Mouse (Mus musculus): ENCODE measurements around the gene Sumo1. TPM values are rescaled to one million over a fixed set of nuclear protein-coding genes. Genes with fewer than 3 reads are reported as not detected.

Sumo1 gene
- polyA plus RNA-seq, 1 experiment from 2014 or later: 320 TPM

GRCm38 (mm10) chr1:59623325-59624017 lies 47.2 kb downstream of the Sumo1 start:
- Histone ChIP-seq H3K36me3 (ENCODE audit: control insufficient read depth, insufficient read depth, low read length) (no peaks in the 10 kb centered on the region), H3K4me3 (replicated peaks; ENCODE audit: low read length) (no peak overlapping the region), H3K9me3 (replicated peaks; ENCODE audit: control insufficient read depth, low read length) (no peaks in the 10 kb centered on the region), H3K9ac (ENCODE audit: low read length) (no peak overlapping the region), H3K4me1 (ENCODE audit: control insufficient read depth, insufficient read depth, low read length) (no peaks in the 10 kb centered on the region), H3K27ac (ENCODE audit: low read length) (no peak overlapping the region), H3K27me3 (ENCODE audit: control insufficient read depth, insufficient read depth, low read length) (no peaks in the 10 kb centered on the region), H3K4me2 (ENCODE audit: low read depth, low read length) (no peak overlapping the region)
- ATAC-seq (ENCODE audit: insufficient read depth, low FRiP score): peak; percentile 82; the same call in 1 of the 2 replicates
- WGBS: 31% methylated on average over 5 of the region's 5 CpGs

DNA sequence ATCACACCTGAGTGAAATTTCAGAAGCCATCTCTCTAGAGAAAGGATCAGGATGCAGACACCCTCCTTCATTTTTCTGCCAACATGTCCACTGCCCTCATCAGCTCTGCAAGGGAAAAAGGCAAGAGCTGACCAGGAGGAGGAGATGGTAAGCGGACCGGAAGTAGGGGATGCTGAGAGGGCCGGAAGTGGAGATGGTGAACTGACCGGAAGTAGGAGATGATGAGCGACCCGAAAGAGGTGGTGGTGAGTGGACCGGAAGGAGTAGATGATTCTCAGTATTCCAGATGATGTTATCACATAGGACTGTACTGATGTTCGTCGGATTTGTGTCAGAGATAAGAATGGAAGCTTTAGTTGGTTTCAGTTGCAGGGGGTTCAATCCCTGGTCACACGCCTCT lies 51.4 kb downstream of the Sumo1 start:
- Histone ChIP-seq H3K4me3 (replicated peaks; ENCODE audit: low read length) (no peak overlapping the region), H3K4me1 (ENCODE audit: control insufficient read depth, insufficient read depth, low read length) (no peaks in the 10 kb centered on the region), H3K9ac (ENCODE audit: low read length) (no peak overlapping the region), H3K4me2 (ENCODE audit: low read depth, low read length) (no peak overlapping the region), H3K27ac (ENCODE audit: low read length) (no peak overlapping the region), H3K9me3 (replicated peaks; ENCODE audit: control insufficient read depth, low read length) (no peaks in the 10 kb centered on the region), H3K36me3 (ENCODE audit: control insufficient read depth, insufficient read depth, low read length) (no peaks in the 10 kb centered on the region), H3K27me3 (ENCODE audit: control insufficient read depth, insufficient read depth, low read length) (no peaks in the 10 kb centered on the region)
- ATAC-seq (ENCODE audit: insufficient read depth, low FRiP score): no peak
- WGBS: 91% methylated on average over 10 of the region's 10 CpGs

DNA sequence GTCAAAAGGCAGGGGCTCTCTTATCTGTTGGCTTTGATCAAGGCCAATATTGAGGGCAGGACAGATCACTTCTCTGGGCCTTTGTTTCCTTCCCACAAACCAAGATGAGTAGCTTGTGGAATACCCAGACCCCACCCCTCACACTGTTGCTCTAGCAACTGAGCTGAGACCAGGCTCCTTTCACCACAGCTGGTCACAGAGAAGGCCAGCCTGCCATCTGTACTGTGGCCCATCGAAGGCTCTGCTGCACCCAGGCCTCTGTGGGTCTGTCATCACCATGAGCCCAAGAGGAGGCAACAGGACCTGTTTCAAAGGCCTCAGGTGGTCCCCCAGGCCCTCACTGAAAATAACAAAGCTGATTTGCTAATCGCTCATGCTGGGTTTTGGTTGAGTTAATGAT lies 55.6 kb downstream of the Sumo1 start:
- Histone ChIP-seq H3K9me3 (replicated peaks; ENCODE audit: control insufficient read depth, low read length) (no peaks in the 10 kb centered on the region), H3K4me1 (ENCODE audit: control insufficient read depth, insufficient read depth, low read length) (no peaks in the 10 kb centered on the region), H3K4me3 (replicated peaks; ENCODE audit: low read length) (no peak overlapping the region), H3K9ac (ENCODE audit: low read length) (no peak overlapping the region), H3K27me3 (ENCODE audit: control insufficient read depth, insufficient read depth, low read length) (no peaks in the 10 kb centered on the region), H3K4me2 (ENCODE audit: low read depth, low read length) (no peak overlapping the region), H3K36me3 (ENCODE audit: control insufficient read depth, insufficient read depth, low read length) (no peaks in the 10 kb centered on the region), H3K27ac (ENCODE audit: low read length) (no peak overlapping the region)
- 70% methylated on average over 2 of the region's 2 CpGs for WGBS
- no peak for ATAC-seq (ENCODE audit: insufficient read depth, low FRiP score)

- WGBS: 44% methylated on average over 6 of the region's 6 CpGs
- Histone ChIP-seq H3K9ac (ENCODE audit: low read length) (no peak overlapping the region), H3K4me2 (ENCODE audit: low read depth, low read length) (no peak overlapping the region), H3K36me3 (ENCODE audit: control insufficient read depth, insufficient read depth, low read length) (no peaks in the 10 kb centered on the region), H3K27me3 (ENCODE audit: control insufficient read depth, insufficient read depth, low read length) (no peaks in the 10 kb centered on the region), H3K4me1 (ENCODE audit: control insufficient read depth, insufficient read depth, low read length) (no peaks in the 10 kb centered on the region), H3K4me3 (replicated peaks; ENCODE audit: low read length) (no peak overlapping the region), H3K9me3 (replicated peaks; ENCODE audit: control insufficient read depth, low read length) (no peaks in the 10 kb centered on the region), H3K27ac (ENCODE audit: low read length) (no peak overlapping the region)
- no peak for ATAC-seq (ENCODE audit: insufficient read depth, low FRiP score)
These were observed 56.8 kb downstream of the Sumo1 start for GRCm38 (mm10) chr1:59613795-59614194.

GRCm38 (mm10) chr1:59610929-59611328 lies 59.7 kb downstream of the Sumo1 start:
- 98% methylated on average over 3 of the region's 3 CpGs for WGBS
- no peaks in the 10 kb centered on the region for H3K27me3 ChIP-seq (ENCODE audit: control insufficient read depth, insufficient read depth, low read length)
- H3K9me3 ChIP-seq (replicated peaks; ENCODE audit: control insufficient read depth, low read length): no peaks in the 10 kb centered on the region
- no peak overlapping the region for H3K27ac ChIP-seq (ENCODE audit: low read length)
- no peak overlapping the region for H3K9ac ChIP-seq (ENCODE audit: low read length)
- H3K36me3 ChIP-seq (ENCODE audit: control insufficient read depth, insufficient read depth, low read length): no peaks in the 10 kb centered on the region
- no peak for ATAC-seq (ENCODE audit: insufficient read depth, low FRiP score)
- H3K4me2 ChIP-seq (ENCODE audit: low read depth, low read length): no peak overlapping the region
- no peak overlapping the region for H3K4me3 ChIP-seq (replicated peaks; ENCODE audit: low read length)
- H3K4me1 ChIP-seq (ENCODE audit: control insufficient read depth, insufficient read depth, low read length): no peaks in the 10 kb centered on the region

DNA sequence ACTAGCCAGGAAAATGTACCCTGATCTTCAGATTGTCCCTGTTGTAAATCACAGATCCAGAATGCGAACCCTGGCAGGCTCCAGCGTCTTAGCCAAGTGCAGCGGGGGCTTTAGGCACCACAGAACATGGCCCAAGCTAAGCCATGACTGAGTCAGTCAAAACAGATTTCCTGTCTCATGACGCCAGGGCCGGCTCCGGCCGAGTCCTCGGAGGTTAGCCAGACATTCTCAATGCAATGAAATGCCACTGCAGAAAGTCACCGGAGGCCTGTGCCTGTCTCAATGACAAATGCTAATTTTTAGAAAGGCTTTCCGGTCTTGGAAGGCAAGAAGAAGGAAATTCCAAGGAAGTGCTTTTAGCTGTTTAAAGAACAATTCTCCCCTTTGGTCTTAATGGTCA lies 60.7 kb downstream of the Sumo1 start:
- Histone ChIP-seq H3K4me2 (ENCODE audit: low read depth, low read length) (no peak overlapping the region), H3K9ac (ENCODE audit: low read length) (no peak overlapping the region), H3K4me1 (ENCODE audit: control insufficient read depth, insufficient read depth, low read length) (no peaks in the 10 kb centered on the region), H3K4me3 (replicated peaks; ENCODE audit: low read length) (no peak overlapping the region), H3K9me3 (replicated peaks; ENCODE audit: control insufficient read depth, low read length) (no peaks in the 10 kb centered on the region), H3K27ac (ENCODE audit: low read length) (peak overlapping the region; percentile 49), H3K36me3 (ENCODE audit: control insufficient read depth, insufficient read depth, low read length) (no peaks in the 10 kb centered on the region), H3K27me3 (ENCODE audit: control insufficient read depth, insufficient read depth, low read length) (no peaks in the 10 kb centered on the region)
- WGBS: 43% methylated on average over 10 of the region's 10 CpGs
- ATAC-seq (ENCODE audit: insufficient read depth, low FRiP score): peak; percentile 58; the same call in 1 of the 2 replicates

DNA sequence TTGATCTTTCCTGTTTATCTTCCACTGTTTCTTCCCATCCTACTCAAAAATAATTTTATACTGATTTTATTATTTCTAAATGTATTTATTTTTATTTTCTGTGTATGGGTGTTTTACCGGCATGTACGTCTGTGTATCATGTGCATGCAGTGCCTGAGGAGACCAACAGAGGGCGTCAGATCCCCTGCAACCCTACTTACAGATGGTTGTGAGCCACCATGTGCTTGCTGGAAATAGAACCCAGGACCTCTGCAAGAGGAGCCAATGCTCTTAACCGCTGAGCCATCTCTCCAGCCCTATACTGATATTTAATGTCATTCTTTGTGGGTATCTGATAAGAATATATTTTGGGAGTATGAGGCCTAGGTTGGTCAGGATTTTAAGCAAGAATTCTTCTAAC lies 61.2 kb downstream of the Sumo1 start:
- no peak overlapping the region for H3K9ac ChIP-seq (ENCODE audit: low read length)
- H3K4me3 ChIP-seq (replicated peaks; ENCODE audit: low read length): no peak overlapping the region
- H3K4me2 ChIP-seq (ENCODE audit: low read depth, low read length): no peak overlapping the region
- H3K27me3 ChIP-seq (ENCODE audit: control insufficient read depth, insufficient read depth, low read length): no peaks in the 10 kb centered on the region
- no peaks in the 10 kb centered on the region for H3K9me3 ChIP-seq (replicated peaks; ENCODE audit: control insufficient read depth, low read length)
- no peak for ATAC-seq (ENCODE audit: insufficient read depth, low FRiP score)
- 84% methylated on average over 4 of the region's 4 CpGs for WGBS
- peak overlapping the region; percentile 49 for H3K27ac ChIP-seq (ENCODE audit: low read length)
- H3K4me1 ChIP-seq (ENCODE audit: control insufficient read depth, insufficient read depth, low read length): no peaks in the 10 kb centered on the region
- H3K36me3 ChIP-seq (ENCODE audit: control insufficient read depth, insufficient read depth, low read length): no peaks in the 10 kb centered on the region

- no peak overlapping the region for H3K4me3 ChIP-seq (replicated peaks; ENCODE audit: low read length)
- no peak overlapping the region for H3K27ac ChIP-seq (ENCODE audit: low read length)
- H3K9ac ChIP-seq (ENCODE audit: low read length): no peak overlapping the region
- H3K36me3 ChIP-seq (ENCODE audit: control insufficient read depth, insufficient read depth, low read length): no peaks in the 10 kb centered on the region
- H3K4me2 ChIP-seq (ENCODE audit: low read depth, low read length): no peak overlapping the region
- no peak for ATAC-seq (ENCODE audit: insufficient read depth, low FRiP score)
- no peaks in the 10 kb centered on the region for H3K27me3 ChIP-seq (ENCODE audit: control insufficient read depth, insufficient read depth, low read length)
- WGBS: 68% methylated on average over 5 of the region's 5 CpGs
- H3K9me3 ChIP-seq (replicated peaks; ENCODE audit: control insufficient read depth, low read length): no peaks in the 10 kb centered on the region
- H3K4me1 ChIP-seq (ENCODE audit: control insufficient read depth, insufficient read depth, low read length): no peaks in the 10 kb centered on the region
These were observed 61.7 kb downstream of the Sumo1 start for GRCm38 (mm10) chr1:59608920-59609319.

GRCm38 (mm10) chr1:59608125-59608762 lies 62.4 kb downstream of the Sumo1 start:
- no peaks in the 10 kb centered on the region for H3K27me3 ChIP-seq (ENCODE audit: control insufficient read depth, insufficient read depth, low read length)
- no peak for ATAC-seq (ENCODE audit: insufficient read depth, low FRiP score)
- 85% methylated on average over 7 of the region's 7 CpGs for WGBS
- H3K9ac ChIP-seq (ENCODE audit: low read length): no peak overlapping the region
- H3K9me3 ChIP-seq (replicated peaks; ENCODE audit: control insufficient read depth, low read length): no peaks in the 10 kb centered on the region
- no peaks in the 10 kb centered on the region for H3K4me1 ChIP-seq (ENCODE audit: control insufficient read depth, insufficient read depth, low read length)
- no peak overlapping the region for H3K27ac ChIP-seq (ENCODE audit: low read length)
- H3K36me3 ChIP-seq (ENCODE audit: control insufficient read depth, insufficient read depth, low read length): no peaks in the 10 kb centered on the region
- no peak overlapping the region for H3K4me2 ChIP-seq (ENCODE audit: low read depth, low read length)
- H3K4me3 ChIP-seq (replicated peaks; ENCODE audit: low read length): no peak overlapping the region

Measured in stomach, embryonic 16.5 days (tissue).